In the genomic region with DNA sequence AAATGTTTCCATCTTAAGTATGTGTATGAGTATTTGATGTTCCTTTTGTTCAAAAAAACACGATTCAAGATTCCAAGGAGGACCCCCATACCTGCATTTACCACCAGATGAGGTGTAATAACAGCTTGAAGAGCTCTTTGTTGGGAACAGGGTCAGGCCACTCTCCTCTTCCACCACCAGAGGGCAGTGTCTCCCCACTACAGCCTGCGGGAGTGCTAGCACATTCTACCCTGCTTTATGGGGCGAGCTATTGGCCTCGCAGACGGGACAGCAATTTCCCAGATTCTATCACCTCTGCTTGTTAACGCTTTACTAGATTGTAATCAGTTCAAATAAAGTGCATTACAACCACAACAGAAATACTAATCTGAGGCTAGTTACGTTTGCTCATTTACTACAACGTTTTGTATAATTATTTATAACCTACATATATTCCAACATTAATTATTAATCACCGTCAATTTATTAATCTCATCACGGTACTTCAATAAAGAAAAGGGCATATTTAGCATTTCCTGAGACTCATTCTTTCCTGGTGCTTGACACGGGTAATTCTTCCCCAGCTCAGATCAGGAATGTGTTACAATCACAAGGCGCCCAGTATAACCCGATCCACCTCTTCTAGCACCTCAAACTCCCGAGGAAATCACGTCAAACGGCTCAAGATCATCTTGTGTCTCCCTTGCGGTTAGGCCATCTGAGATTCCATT, we compare ENCODE assay signal across 9 mouse cellular contexts. TPM values are rescaled to one million over a fixed set of nuclear protein-coding genes. Genes with fewer than 3 reads are reported as not detected.
DNase-seq lines count a peak whose midpoint lies in the region; TF ChIP-seq lines count a peak whose summit lies in the region.
"Had no signal": no experiment of that assay in that cellular context is flagged by ENCODE, and none has a peak within 500 bp of the region (broad histone marks: within the 10 kb centered on the region; RNA-seq: fewer than 3 reads in every experiment).

No protein-coding gene starts in this region.

- peak; percentile 97 for TF ChIP-seq CTCF in ES-Bruce4 (IDR thresholded peaks at IDR 0.05; ENCODE audit: low read depth, low read length)

- H3K27ac ChIP-seq in ES-Bruce4 (ENCODE audit: insufficient read depth, low read length): no peak overlapping the region
- no peak overlapping the region for H3K27ac ChIP-seq in forebrain, embryonic 10.5 days
- no peak overlapping the region for H3K27ac ChIP-seq in hindbrain, embryonic 10.5 days
- H3K27ac ChIP-seq: heart, embryonic 13.5 days had no signal

- H3K9ac ChIP-seq in ES-Bruce4 (ENCODE audit: low read depth, poor library complexity, severe bottlenecking): no peak overlapping the region
- H3K9ac ChIP-seq: heart, embryonic 13.5 days had no signal

- TF ChIP-seq POLR2A in ES-Bruce4 (IDR thresholded peaks at IDR 0.05; ENCODE audit: insufficient read depth, low read length): no peak

- H3K9me3 ChIP-seq in ES-Bruce4 (replicated peaks; ENCODE audit: control insufficient read depth, insufficient read depth, low read length, poor library complexity, severe bottlenecking): no peaks in the 10 kb centered on the region
- H3K9me3 ChIP-seq in forebrain, embryonic 10.5 days: no peaks in the 10 kb centered on the region
- no peaks in the 10 kb centered on the region for H3K9me3 ChIP-seq in hindbrain, embryonic 10.5 days
- H3K9me3 ChIP-seq: heart, embryonic 13.5 days had no signal

- no peaks in the 10 kb centered on the region for H3K27me3 ChIP-seq in ES-Bruce4 (ENCODE audit: control insufficient read depth, insufficient read depth, low read length, poor library complexity, severe bottlenecking)
- no peaks in the 10 kb centered on the region for H3K27me3 ChIP-seq in forebrain, embryonic 10.5 days (ENCODE audit: poor library complexity, severe bottlenecking)
- no peaks in the 10 kb centered on the region for H3K27me3 ChIP-seq in hindbrain, embryonic 10.5 days (ENCODE audit: insufficient read depth, poor library complexity, severe bottlenecking)
- H3K27me3 ChIP-seq: heart, embryonic 13.5 days had no signal

- WGBS in forebrain, embryonic 10.5 days: 61% methylated on average over 17 of the region's 17 CpGs
- 61% methylated on average over 17 of the region's 17 CpGs for WGBS in hindbrain, embryonic 10.5 days

- H3K4me1 ChIP-seq in ES-Bruce4 (ENCODE audit: control insufficient read depth, insufficient read depth, low read length): no peaks in the 10 kb centered on the region
- peaks cover 4% of the 10 kb centered on the region; the same call in 1 of the 2 replicates for H3K4me1 ChIP-seq in forebrain, embryonic 10.5 days
- H3K4me1 ChIP-seq in hindbrain, embryonic 10.5 days (replicated peaks): no peaks in the 10 kb centered on the region
- H3K4me1 ChIP-seq: heart, embryonic 13.5 days had no signal

- no peaks in the 10 kb centered on the region for H3K36me3 ChIP-seq in ES-Bruce4 (ENCODE audit: control insufficient read depth, insufficient read depth, low read length, poor library complexity, severe bottlenecking)
- peaks cover 18% of the 10 kb centered on the region for H3K36me3 ChIP-seq in forebrain, embryonic 10.5 days (replicated peaks)
- H3K36me3 ChIP-seq in hindbrain, embryonic 10.5 days: peaks cover 56% of the 10 kb centered on the region

- DNase-seq in brain, embryonic 18.5 days (ENCODE audit: low read depth, low spot score): peak; percentile 56
- peak; percentile 78 for DNase-seq in forebrain, embryonic 10.5 days (ENCODE audit: extremely low spot score, low spot score)
- peak; percentile 81 for DNase-seq in hindbrain, embryonic 10.5 days (ENCODE audit: low spot score)
- DNase-seq in layer of hippocampus, adult 9-11 months: peak; percentile 63
- peak; percentile 66 to 79 for DNase-seq in lung, postnatal 4 days
- DNase-seq in retina, postnatal 7 days (ENCODE audit: low read depth, low spot score): peak; percentile 81
- peak; percentile 42 to 66 for DNase-seq in urinary bladder, adult 18-20 months (ENCODE audit: low spot score in 2 of 2)

- H3K4me3 ChIP-seq in ES-Bruce4 (ENCODE audit: low read depth, low read length): no peak overlapping the region
- H3K4me3 ChIP-seq in forebrain, embryonic 10.5 days: no peak overlapping the region
- no peak overlapping the region for H3K4me3 ChIP-seq in hindbrain, embryonic 10.5 days
- H3K4me3 ChIP-seq: heart, embryonic 13.5 days had no signal

- TF ChIP-seq EP300 in ES-Bruce4 (IDR thresholded peaks at IDR 0.05; ENCODE audit: insufficient read depth, low read depth, low read length): no peak

RNA-seq across cellular contexts. Expression of a gene that starts 56.1 kb away (rescaled TPM):
- 113 and 122 TPM in 2 replicates for polyA plus RNA-seq in ES-Bruce4 (2011; ENCODE audit: insufficient read depth, insufficient read length, low read depth, missing spikeins)
- polyA plus RNA-seq in forebrain, embryonic 10.5 days (2016; fragmentation: Nextera tagmentation; extraction: Ambion mirVana): 36.0 and 39.2 TPM in 2 replicates
- 32.4 and 32.6 TPM in 2 replicates for polyA plus RNA-seq in hindbrain, embryonic 10.5 days (2016; fragmentation: Nextera tagmentation; extraction: Ambion mirVana)
